Mouse (Mus musculus): ENCODE measurements around the gene Aph1a.

DNA sequence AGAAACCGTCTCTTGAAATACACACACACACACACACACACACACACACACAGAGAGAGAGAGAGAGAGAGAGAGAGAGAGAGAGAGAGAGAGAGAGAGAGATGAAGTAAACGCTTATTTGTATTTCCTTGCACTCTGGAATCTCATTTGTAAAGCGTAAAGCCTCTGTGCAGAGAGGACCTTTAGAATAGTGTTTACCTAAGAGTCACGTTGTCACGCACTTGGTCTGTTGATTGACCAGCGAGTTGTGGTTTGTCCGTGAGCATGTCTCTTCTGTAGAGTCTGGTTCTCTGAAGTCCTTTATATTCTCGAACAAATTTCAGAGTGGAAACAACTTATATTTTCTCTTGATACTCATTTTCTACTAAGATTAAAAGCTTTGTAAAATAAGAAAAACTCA is 51.0 kb downstream of the Aph1a start:
- TF ChIP-seq CTCF (IDR thresholded peaks at IDR 0.05; ENCODE audit: borderline replicate concordance, extremely low read depth, insufficient read depth, insufficient read length) (no peak), POLR2A (IDR thresholded peaks at IDR 0.05; ENCODE audit: borderline replicate concordance, extremely low read depth, insufficient read depth, insufficient read length, poor library complexity, severe bottlenecking) (no peak)

Data from brain, embryonic 14.5 days (tissue).